Mouse (Mus musculus) NIH3T3 (cell line): ENCODE results near the gene Lhfpl3.

ENCODE experiments used
- DNase-seq: peaks from one replicate; pipeline ENCODE4 v3.0.0-alpha.2; 2012; ENCODE audit warnings: low read depth

The Lhfpl3 gene

GRCm38 (mm10) chr5:23153210-23153609 lies 407.4 kb downstream of the Lhfpl3 start:
- no peak for DNase-seq

DNA sequence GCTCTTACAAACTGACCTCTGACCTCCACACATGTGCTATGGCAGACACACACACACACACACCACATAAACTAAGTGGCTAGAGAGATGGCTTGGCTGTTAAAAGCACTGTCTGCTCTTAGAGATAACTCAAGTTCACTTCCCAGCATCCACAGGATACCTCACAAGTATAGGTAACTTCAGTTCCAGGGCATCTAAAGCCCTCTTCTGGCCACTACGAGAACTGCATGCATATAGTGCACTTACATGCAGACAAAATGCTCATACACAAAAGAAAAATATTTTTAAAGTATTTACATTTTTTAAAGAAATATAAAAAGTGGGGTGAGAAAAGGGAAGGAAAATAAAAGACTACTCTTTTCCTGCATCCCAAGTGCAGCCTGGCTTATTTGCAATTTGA lies 408.6 kb downstream of the Lhfpl3 start:
- no peak for DNase-seq

DNA sequence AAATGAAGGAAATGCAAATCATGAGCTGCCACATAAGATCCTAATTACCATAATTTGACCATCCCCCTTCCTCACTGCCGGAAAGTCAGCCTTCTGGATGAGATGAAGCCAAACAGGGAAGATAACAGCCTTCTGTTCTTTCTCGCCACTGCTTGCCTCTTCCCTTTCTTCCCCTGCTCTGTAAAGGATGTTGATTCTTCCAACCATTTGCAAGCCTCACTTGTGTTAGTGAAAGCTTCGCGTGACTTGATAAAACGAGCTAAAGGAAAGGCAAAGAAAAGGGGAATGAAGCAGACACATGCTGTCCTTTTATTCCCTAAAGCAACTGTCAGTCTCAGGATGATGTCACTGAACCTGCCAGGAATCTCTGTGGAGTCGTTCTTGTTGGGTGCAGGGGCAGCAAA lies 420.1 kb downstream of the Lhfpl3 start:
- no peak for DNase-seq

DNA sequence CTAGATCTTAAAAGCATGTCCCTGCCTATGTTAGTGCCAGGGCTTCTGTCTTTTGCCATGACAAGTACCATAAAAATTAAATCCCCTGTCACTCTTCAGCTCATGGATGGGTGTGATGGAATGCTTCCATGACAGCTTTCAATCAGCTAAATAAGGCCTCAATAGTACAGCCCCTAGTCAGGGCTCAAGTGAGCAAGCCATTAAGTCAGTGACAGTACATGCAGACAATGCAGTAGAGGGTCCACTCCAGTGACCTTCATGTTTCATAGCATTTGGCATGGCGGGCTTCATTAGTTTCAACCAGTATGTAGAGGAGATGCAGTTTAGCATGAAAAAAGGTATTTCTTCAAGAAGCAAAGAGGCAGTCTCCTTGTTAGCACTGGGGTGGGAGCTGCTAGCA lies 420.8 kb downstream of the Lhfpl3 start:
- no peak for DNase-seq

- DNase-seq, result no peak
Measured at GRCm38 (mm10) chr5:23189633-23190032, 443.8 kb downstream of the Lhfpl3 start.

GRCm38 (mm10) chr5:23196879-23197278 lies 451.0 kb downstream of the Lhfpl3 start:
- no peak for DNase-seq

DNA sequence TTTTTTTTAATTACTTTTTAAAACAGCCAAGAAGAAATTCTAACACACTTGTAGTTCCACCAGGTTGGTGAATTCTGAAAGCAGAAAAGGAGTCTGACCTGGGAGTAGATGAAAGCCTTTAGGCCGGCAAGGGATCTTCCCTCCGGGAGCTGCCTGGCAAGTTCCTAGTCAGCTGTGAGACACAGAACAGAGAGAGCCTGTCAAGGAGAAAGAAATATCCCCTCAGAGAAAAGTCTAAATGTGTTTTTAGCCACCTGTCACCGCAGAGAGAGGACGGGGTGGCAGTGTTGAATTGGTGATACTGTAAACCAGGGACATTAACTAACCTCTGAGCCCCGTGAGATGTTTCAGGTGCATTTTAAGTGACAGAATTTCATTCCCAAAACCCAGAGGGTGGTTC lies 467.2 kb downstream of the Lhfpl3 start:
- DNase-seq, result no peak

DNA sequence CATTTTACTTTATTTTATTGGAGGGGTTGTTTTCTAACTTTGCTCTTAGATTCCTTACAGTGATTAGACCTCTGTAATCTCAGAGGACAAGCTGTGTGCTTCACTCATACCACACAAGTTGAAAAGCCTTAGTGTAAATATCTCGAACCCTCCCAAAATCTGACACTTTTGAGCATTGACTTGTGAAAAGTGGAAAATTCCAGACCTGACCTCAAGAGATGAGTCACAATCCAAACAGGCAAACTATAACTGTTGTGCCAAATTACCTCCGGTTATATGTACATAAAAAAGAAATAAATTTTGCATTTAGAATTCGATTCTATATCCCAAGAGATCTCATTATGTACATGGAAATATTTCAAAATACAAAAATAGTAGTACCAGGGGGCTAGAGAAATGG lies 468.8 kb downstream of the Lhfpl3 start:
- peak; percentile 66 for DNase-seq

DNA sequence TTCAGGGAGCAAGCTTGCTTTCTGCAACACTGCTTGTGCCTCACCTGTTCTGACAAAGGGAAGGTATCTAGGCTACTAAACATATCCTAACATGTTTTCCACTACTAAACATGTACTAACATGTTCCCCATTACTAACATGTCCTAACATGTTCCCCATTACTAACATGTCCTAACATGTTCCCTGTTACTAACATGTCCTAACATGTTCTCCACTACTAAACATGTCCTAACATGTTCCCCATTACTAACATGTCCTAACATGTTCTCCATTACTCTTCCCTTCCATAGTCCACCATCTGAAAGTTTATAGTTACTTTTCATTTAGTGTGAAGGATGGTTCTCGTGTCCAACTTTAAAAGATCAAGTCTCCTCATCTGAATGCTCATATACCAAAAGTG lies 473.8 kb downstream of the Lhfpl3 start:
- no peak for DNase-seq

DNA sequence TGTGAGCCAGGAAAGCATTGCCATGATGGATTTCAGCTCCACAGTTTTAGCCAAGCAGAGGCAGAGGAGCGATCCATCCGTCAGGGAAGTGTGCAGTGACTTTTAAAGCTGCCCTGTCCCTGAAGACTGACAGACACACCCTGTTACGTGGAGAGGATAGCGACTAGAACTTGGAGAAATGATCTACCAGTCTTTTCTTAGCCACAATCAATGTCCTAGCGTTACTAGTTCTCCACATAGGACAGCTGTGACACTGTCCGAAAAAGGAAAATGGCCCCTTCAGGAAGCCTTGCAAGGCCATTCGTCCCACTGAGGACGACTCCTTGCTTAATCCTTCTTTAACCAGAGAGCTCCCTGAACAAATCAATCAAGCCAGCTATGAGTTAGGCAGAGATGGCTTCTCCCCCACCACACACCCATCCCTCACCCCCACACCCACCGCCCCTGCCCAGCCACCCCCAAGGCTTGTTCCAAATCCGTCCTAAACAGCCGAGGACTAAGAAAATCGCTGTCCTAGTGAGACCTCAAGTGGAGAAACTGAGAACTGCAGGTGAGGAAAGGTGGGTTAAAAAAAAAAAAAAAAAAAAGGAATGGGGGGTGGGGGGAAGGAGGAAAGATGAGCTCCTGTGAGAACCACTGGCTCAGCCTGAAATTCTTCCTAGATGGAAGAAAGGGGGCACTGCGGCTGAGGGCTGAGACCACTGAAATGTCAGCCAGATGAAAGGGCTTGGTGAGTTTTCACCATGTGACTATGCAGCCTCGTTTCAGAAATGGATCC lies 479.1 kb downstream of the Lhfpl3 start:
- DNase-seq, result peak; percentile 84

- DNase-seq, result no peak
Measured at GRCm38 (mm10) chr5:23225621-23226020, 479.8 kb downstream of the Lhfpl3 start.

GRCm38 (mm10) chr5:23226753-23227152 lies 480.9 kb downstream of the Lhfpl3 start:
- DNase-seq, result no peak

DNA sequence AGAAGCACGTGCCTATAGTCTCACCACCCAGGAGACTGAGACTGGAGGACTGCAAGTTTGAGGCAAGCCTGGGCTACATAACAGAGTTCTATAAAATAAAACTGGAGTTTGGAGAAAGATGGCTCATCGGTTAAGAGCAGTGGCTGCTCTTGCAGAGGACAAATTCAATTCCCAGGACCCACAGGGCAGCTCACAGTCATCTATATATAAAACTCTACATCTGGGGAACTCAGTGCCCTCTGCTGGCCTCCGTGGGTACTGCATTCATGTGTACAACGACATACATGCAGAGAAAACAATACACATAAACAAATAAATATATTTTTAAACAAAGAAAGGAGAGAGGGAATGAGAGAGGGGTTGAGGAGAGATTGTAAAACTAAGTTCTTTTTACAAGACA lies 501.1 kb downstream of the Lhfpl3 start:
- peak; percentile 58 for DNase-seq

DNA sequence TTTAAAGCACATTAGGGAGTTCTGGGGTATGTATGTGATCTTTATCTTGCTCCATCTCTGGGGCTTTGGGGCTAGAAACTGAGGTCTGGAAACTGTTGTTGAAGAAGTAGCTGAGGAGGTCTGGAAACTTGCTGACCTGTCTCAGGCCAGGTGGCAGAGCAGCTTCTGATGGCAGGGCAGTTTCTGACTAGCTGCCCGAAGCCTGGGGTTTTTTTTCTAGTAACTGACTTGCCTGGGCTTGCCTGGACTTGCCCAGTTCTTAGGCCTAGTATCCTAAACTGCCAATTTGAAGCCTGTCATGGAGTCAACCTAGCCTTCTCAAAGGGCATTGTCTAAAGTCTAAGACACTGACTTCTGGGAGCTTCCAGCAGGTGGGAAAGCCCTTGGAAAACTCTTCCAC lies 501.9 kb downstream of the Lhfpl3 start:
- DNase-seq, result no peak

DNA sequence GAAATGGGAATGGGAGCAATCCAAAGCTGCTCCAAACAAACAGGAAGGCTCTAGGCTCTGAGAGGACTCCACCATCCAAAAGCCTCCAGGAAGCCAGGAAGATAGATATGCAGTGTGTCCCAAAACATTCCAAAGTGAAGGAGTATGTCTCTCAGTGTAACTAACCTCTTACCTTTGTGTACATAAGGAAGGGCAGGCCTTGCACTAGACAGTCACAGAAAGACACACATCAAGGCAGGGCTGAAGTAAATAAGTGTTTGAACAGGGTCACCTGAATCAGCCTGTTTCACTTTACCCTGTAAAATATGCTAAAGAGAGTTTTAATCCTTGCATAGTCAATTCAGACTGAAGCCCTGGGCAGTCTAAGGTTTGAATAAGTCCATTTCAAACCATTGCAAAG lies 502.4 kb downstream of the Lhfpl3 start:
- no peak for DNase-seq

- no peak for DNase-seq
Measured at GRCm38 (mm10) chr5:23249896-23250875, 504.3 kb downstream of the Lhfpl3 start.

DNA sequence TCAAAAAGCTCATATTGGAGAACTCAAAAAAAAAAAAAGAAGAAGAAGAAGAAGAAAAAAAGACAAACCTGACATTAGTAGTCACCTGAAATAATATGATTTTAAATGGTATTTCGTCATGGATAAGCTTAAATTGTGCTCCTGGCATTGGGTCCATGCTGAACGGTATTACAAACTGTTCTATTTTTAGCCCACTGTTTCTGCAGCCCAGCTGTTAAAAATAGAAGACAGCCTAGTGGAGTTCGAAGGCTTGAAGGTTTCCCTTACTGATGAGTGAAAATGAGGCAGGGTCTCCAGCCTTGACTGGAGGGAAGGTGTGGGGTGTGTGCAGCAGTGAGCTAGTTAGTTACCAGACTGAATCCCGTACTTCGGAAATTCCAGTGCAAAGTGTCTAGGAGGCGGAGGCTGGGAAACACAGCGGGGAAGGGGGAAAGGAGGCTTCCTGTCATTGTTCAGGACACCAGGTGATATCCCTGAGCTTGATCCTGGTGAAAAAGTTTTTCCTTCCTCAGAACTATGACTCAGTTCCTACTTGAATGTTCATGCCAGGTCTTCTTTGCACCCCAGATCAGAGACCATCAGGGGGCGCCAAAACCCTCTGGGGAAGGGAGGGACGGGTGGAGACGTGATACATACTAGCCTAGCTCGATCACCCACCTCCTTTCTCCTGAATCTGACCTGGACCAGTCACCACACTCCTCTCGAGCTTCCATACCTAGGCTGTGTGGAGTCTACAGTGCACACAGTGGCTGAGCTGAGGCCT lies 505.8 kb downstream of the Lhfpl3 start:
- DNase-seq, result peak; percentile 75

DNA sequence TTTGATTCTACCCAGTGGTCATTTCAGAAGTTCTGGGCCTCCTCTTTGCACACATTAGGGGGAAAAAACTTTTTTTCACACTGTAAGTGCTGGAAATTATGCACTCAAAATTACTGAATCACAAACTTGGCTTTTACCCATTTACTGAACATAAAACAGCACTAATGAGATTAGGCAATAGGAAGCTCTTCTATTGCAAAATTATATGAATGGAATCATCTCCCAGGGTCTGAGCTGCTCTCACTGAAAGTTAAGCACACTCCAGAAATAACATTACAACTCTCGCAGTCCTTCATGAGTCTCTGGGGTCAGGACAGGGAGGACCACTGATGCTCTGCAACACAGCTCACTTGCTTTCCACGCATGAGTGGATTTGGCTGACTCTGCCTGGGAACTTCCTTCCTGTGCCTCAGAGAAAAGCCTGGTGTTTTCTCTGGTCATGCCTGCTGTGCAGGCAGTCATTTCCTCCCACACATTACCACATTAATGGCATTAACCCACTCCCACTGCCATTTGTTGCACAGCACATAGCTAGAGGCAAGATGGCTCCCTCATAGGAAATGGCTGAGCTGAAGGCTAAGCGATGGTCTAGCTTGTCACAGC lies 510.1 kb downstream of the Lhfpl3 start:
- DNase-seq, result no peak

DNA sequence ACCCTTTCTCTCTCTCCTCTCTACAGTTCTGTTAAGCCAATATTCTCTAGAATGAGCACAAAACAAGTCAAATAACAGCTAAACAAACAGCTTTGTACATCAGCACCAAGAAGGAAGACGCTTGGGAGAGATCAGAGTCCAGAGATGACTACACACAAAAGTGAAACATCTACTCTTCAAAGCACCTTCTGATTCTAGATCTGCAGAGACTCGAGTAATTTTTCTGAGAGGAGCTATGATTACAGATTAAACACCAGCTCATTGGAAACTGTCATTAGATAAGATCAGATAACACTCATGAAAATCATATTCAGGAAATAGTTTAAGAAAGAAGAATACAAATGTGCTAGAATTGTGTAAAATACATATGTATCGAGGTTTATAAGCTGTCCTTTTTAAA lies 527.5 kb downstream of the Lhfpl3 start:
- no peak for DNase-seq

- no peak for DNase-seq
Measured at GRCm38 (mm10) chr5:23279364-23279763, 533.5 kb downstream of the Lhfpl3 start.

DNA sequence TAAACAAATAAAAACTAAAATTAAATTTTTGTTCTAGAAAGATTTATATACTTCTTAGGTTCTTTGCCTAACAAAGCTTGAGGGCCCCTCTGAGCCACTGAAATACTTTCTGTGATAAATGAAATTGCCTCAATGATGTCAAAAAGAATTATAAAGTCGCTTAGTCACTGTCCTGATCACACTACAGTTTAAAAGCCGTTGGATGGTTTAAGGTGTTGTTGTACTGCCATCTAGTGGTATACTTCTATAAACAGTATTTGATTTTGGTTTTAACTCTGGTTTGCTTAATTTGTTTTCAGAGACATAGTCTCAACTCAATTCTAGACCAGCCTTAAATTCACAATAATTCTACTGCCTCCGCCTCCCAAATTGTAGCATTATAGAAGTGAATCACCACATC lies 539.0 kb downstream of the Lhfpl3 start:
- DNase-seq, result peak; percentile 61

DNA sequence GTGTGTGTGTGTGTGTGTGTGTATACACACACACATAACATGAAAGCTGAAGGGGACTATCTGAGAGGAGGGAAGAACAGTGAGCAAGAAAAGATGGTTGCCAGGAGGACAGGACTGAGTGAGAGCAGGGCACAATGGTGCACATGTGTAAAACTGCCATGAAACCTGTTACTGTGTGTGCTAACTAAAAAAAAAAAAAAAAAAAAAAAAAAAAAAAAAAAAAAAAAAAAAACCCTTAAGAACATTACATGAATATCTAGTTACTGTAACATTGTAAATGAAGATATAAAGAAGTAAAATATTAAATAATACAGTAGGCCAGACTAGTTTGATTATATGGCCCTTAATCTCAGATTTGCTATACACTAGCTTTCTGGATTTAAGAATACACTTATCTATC lies 543.3 kb downstream of the Lhfpl3 start:
- DNase-seq, result no peak
